Mouse (Mus musculus) midbrain, postnatal 0 days (tissue): ENCODE measurements at regions not wholly inside any gene's neighbourhood (a gene's known extent, or its start where the extent isn't known, plus 50 kb on each side); places are given as distances from the start of the nearest gene placed in this dataset.
A peak's percentile ranks its signal among the peaks of the same experiment; 100 is the strongest.

Source experiments
- ATAC-seq: fragments of 200-750 bp; cut with Nextera tagmentation; 2 replicates; pipeline ENCODE4 v1.8.0; 2017; ENCODE audit warnings: moderate number of reproducible peaks, mild to moderate bottlenecking, moderate TSS enrichment, moderate library complexity; ENCODE audit not compliant: low FRiP score
- DNase-seq: peaks from one replicate; pipeline ENCODE4 v3.0.0-alpha.2; 2015; ENCODE audit warnings: low spot score
- H3K27ac ChIP-seq: fragments of 300-500 bp; sonication (generic); 2 replicates; pipeline ENCODE4 v1.5.1; 2014; ENCODE audit warnings: low read depth, mild to moderate bottlenecking, low read length, mixed read lengths
- H3K27me3 ChIP-seq: fragments of 300-500 bp; sonication (generic); 2 replicates; pipeline ENCODE4 v1.6.1; 2014; ENCODE audit warnings: low read length, control low read depth, mixed read lengths; ENCODE audit not compliant: insufficient read depth
- H3K36me3 ChIP-seq: fragments of 300-500 bp; sonication (generic); 2 replicates; pipeline ENCODE4 v1.6.1; 2014; ENCODE audit warnings: low read length, control low read depth, mixed read lengths; ENCODE audit not compliant: insufficient read depth
- H3K4me1 ChIP-seq: fragments of 300-500 bp; sonication (generic); 2 replicates; pipeline ENCODE4 v1.6.1; 2014; ENCODE audit warnings: mild to moderate bottlenecking, control low read depth, antibody characterized with exemption, low read length, mixed read lengths; ENCODE audit not compliant: insufficient read depth
- H3K4me2 ChIP-seq: fragments of 300-500 bp; sonication (generic); 2 replicates; pipeline ENCODE4 v1.6.1; 2014; ENCODE audit warnings: low read depth, mild to moderate bottlenecking, low read length, mixed read lengths; ENCODE audit not compliant: poor library complexity, severe bottlenecking
- H3K4me3 ChIP-seq: fragments of 300-500 bp; sonication (generic); 2 replicates; pipeline ENCODE4 v1.5.1; 2014; ENCODE audit warnings: low read depth, mild to moderate bottlenecking, low read length, moderate library complexity
- H3K9ac ChIP-seq: fragments of 300-500 bp; sonication (generic); replicated peaks from 2 replicates; pipeline ENCODE4 v1.6.1; 2014; ENCODE audit warnings: mild to moderate bottlenecking, low read length, moderate library complexity, mixed read lengths; ENCODE audit not compliant: poor library complexity, severe bottlenecking
- H3K9me3 ChIP-seq: fragments of 300-500 bp; sonication (generic); 2 replicates; pipeline ENCODE4 v1.6.1; 2016; ENCODE audit warnings: low read length, control low read depth
- CTCF ChIP-seq: IDR thresholded peaks from 2 replicates; pipeline ENCODE4 v1.5.1; 2016; ENCODE audit warnings: antibody characterized with exemption, mild to moderate bottlenecking
- WGBS: fragments of 180-500 bp; shearing (Covaris S2); extraction: QIAGEN DNeasy Blood & Tissue Kit; methylation state at CpG from one replicate; pipeline ENCODE4 v1.1.7; 2014; 5-methylcytosine and 5-hydroxymethylcytosine counted together

DNA sequence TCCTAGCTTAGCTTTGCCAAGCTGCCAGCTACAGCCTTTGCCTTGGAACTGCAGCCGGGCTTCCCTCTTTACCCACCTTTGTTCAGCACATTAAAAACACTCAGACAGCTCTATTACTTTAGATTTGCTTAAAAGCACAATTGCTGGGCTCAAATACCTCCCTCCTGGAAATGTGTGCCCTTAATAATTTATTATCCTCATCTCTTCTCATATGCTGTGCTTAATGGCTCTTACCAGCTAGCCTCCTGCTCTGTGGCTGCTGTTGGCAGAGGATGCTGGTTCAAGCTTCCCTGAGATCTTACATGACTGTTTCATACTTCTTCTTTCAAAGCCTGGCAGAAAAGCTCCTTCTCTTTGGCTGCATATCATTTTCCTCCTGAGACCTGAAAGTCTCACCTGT, 378.1 kb upstream of the Cdh19 start:
- no peak overlapping the region for H3K9ac ChIP-seq
- 83% methylated on average over 1 of the region's 1 CpGs for WGBS
- no peak for ATAC-seq
- H3K9me3 ChIP-seq = no peaks in the 10 kb centered on the region
- H3K4me3 ChIP-seq = no peak overlapping the region
- H3K27ac ChIP-seq = no peak overlapping the region
- H3K4me1 ChIP-seq = no peaks in the 10 kb centered on the region
- no peak for TF ChIP-seq CTCF
- no peaks in the 10 kb centered on the region for H3K36me3 ChIP-seq
- DNase-seq = peak; percentile 6
- H3K4me2 ChIP-seq = no peak overlapping the region
- H3K27me3 ChIP-seq = no peaks in the 10 kb centered on the region

GRCm38 (mm10) chr1:111337927-111338326, 360.5 kb upstream of the Cdh19 start:
- no peak for TF ChIP-seq CTCF
- ATAC-seq = no peak
- Histone ChIP-seq H3K4me2 (no peak overlapping the region), H3K27ac (no peak overlapping the region), H3K27me3 (no peaks in the 10 kb centered on the region), H3K4me1 (no peaks in the 10 kb centered on the region), H3K36me3 (no peaks in the 10 kb centered on the region), H3K4me3 (no peak overlapping the region), H3K9me3 (no peaks in the 10 kb centered on the region), H3K9ac (no peak overlapping the region)
- DNase-seq = no peak
- 83% methylated on average over 2 of the region's 2 CpGs for WGBS

GRCm38 (mm10) chr1:111302268-111302667, 324.9 kb upstream of the Cdh19 start:
- H3K4me1 ChIP-seq = no peaks in the 10 kb centered on the region
- no peaks in the 10 kb centered on the region for H3K36me3 ChIP-seq
- ATAC-seq (no peak), DNase-seq (no peak)
- no peak for TF ChIP-seq CTCF
- H3K4me2 ChIP-seq = no peak overlapping the region
- 93% methylated on average over 11 of the region's 11 CpGs for WGBS
- H3K27ac ChIP-seq = no peak overlapping the region
- H3K9me3 ChIP-seq = no peaks in the 10 kb centered on the region
- no peak overlapping the region for H3K9ac ChIP-seq
- no peaks in the 10 kb centered on the region for H3K27me3 ChIP-seq
- H3K4me3 ChIP-seq = no peak overlapping the region

- no peak overlapping the region for H3K4me2 ChIP-seq
- TF ChIP-seq CTCF = no peak
- no peaks in the 10 kb centered on the region for H3K27me3 ChIP-seq
- no peak overlapping the region for H3K9ac ChIP-seq
- WGBS = 47% methylated on average over 4 of the region's 4 CpGs
- no peaks in the 10 kb centered on the region for H3K36me3 ChIP-seq
- H3K27ac ChIP-seq = no peak overlapping the region
- H3K4me1 ChIP-seq = no peaks in the 10 kb centered on the region
- DNase-seq (peak; percentile 72), ATAC-seq (peak; percentile 34; the same call in 1 of the 2 replicates)
- H3K9me3 ChIP-seq = no peaks in the 10 kb centered on the region
- no peak overlapping the region for H3K4me3 ChIP-seq
These were observed 309.0 kb upstream of the Cdh19 start for GRCm38 (mm10) chr1:111286385-111286784.

- Histone ChIP-seq H3K4me1 (no peaks in the 10 kb centered on the region), H3K36me3 (no peaks in the 10 kb centered on the region), H3K27me3 (no peaks in the 10 kb centered on the region), H3K9me3 (no peaks in the 10 kb centered on the region), H3K27ac (no peak overlapping the region), H3K4me2 (no peak overlapping the region), H3K9ac (no peak overlapping the region), H3K4me3 (no peak overlapping the region)
- WGBS = 54% methylated on average over 3 of the region's 3 CpGs
- DNase-seq (peak; percentile 58), ATAC-seq (peak; percentile 41; the same call in 1 of the 2 replicates)
- TF ChIP-seq CTCF = no peak
These were observed 308.5 kb upstream of the Cdh19 start for GRCm38 (mm10) chr1:111285916-111286315.

GRCm38 (mm10) chr1:111242814-111243213, 265.4 kb upstream of the Cdh19 start:
- TF ChIP-seq CTCF = no peak
- Histone ChIP-seq H3K4me3 (no peak overlapping the region), H3K9ac (no peak overlapping the region), H3K4me1 (no peaks in the 10 kb centered on the region), H3K9me3 (no peaks in the 10 kb centered on the region), H3K27me3 (no peaks in the 10 kb centered on the region), H3K4me2 (no peak overlapping the region), H3K27ac (no peak overlapping the region), H3K36me3 (no peaks in the 10 kb centered on the region)
- no peak for DNase-seq
- no peak for ATAC-seq
